Mouse (Mus musculus) heart, embryonic 14.5 days (tissue): ENCODE results near the gene Begain. TPM values are rescaled to one million over a fixed set of nuclear protein-coding genes. Genes with fewer than 3 reads are reported as not detected.
A peak's percentile ranks its signal among the peaks of the same experiment; 100 is the strongest.

Experiments
- ATAC-seq: fragments of 200-750 bp; cut with Nextera tagmentation; 2 replicates; pipeline ENCODE4 v1.8.0; 2017; ENCODE audit warnings: low read depth, moderate TSS enrichment; ENCODE audit not compliant: insufficient number of reproducible peaks, insufficient read depth, low FRiP score
- H3K27ac ChIP-seq, 2 experiments: fragments of 200-500 bp in 1 of 2; fragments of 300-500 bp in 1 of 2; sonication (generic) in 1 of 2; replicated peaks in 1 of 2; 2 replicates each; pipeline ENCODE4 v1.5.1; 2012 to 2014; ENCODE audit warnings: low read depth in 2 of 2, low read length in 2 of 2, control low read depth in 1 of 2, mild to moderate bottlenecking in 1 of 2, mixed read lengths in 1 of 2; ENCODE audit not compliant: control insufficient read depth in 1 of 2, insufficient read depth in 1 of 2
- H3K27me3 ChIP-seq: fragments of 300-500 bp; sonication (generic); 2 replicates; pipeline ENCODE4 v1.6.1; 2014; ENCODE audit warnings: mild to moderate bottlenecking, low read length, control low read depth; ENCODE audit not compliant: control insufficient read depth, insufficient read depth
- H3K36me3 ChIP-seq: fragments of 300-500 bp; sonication (generic); 2 replicates; pipeline ENCODE4 v1.6.1; 2014; ENCODE audit warnings: mild to moderate bottlenecking, control low read depth, low read length, mixed read lengths; ENCODE audit not compliant: control insufficient read depth, insufficient read depth
- H3K4me1 ChIP-seq, 2 experiments: fragments of 200-500 bp in 1 of 2; fragments of 300-500 bp in 1 of 2; sonication (generic) in 1 of 2; 2 replicates each; pipeline ENCODE4 v1.6.1; 2012 to 2014; ENCODE audit warnings: low read length in 2 of 2, control low read depth in 1 of 2, mixed read lengths in 1 of 2; ENCODE audit not compliant: control insufficient read depth in 2 of 2, insufficient read depth in 2 of 2
- H3K4me2 ChIP-seq: fragments of 300-500 bp; sonication (generic); 2 replicates; pipeline ENCODE4 v1.6.1; 2014; ENCODE audit warnings: mild to moderate bottlenecking, low read length
- H3K4me3 ChIP-seq, 2 experiments: fragments of 200-500 bp in 1 of 2; fragments of 300-500 bp in 1 of 2; sonication (generic) in 1 of 2; 2 replicates each; pipeline ENCODE4 v1.5.1; 2012 to 2014; ENCODE audit warnings: low read length in 2 of 2, mild to moderate bottlenecking in 2 of 2, control low read depth in 1 of 2, low read depth in 1 of 2, moderate library complexity in 1 of 2; ENCODE audit not compliant: control insufficient read depth in 1 of 2, insufficient read depth in 1 of 2
- H3K9ac ChIP-seq: fragments of 300-500 bp; sonication (generic); 2 replicates; pipeline ENCODE4 v1.6.1; 2014; ENCODE audit warnings: mild to moderate bottlenecking, low read length
- H3K9me3 ChIP-seq: fragments of 300-500 bp; sonication (generic); 2 replicates; pipeline ENCODE4 v1.6.1; 2016; ENCODE audit warnings: low read length, control low read depth; ENCODE audit not compliant: control insufficient read depth
- WGBS: fragments of 180-500 bp; shearing (Covaris S2); extraction: QIAGEN DNeasy Blood & Tissue Kit; methylation state at CpG from one replicate; pipeline ENCODE4 v1.1.7; 2014; 5-methylcytosine and 5-hydroxymethylcytosine counted together
- polyA plus RNA-seq: library from polyadenylated mRNA; unstranded; fragments of >200 nt; fragmentation: Nextera tagmentation; extraction: Ambion mirVana; gene quantifications from 2 replicates; pipeline ENCODE4 v1.2.1, GENCODE M21; 2014

Gene Begain
- polyA plus RNA-seq, 1 experiment from 2014 or later, result 2.6 TPM

GRCm38 (mm10) chr12:109074106-109074505 is 6.1 kb upstream of the Begain start:
- Histone ChIP-seq H3K4me3 (no peak overlapping the region), H3K27ac (no peak overlapping the region), H3K36me3 (no peaks in the 10 kb centered on the region), H3K4me2 (no peak overlapping the region), H3K9ac (no peak overlapping the region), H3K4me1 (no peaks in the 10 kb centered on the region; a peak in 1 of 4 replicates), H3K27me3 (peaks cover 6% of the 10 kb centered on the region), H3K9me3 (no peaks in the 10 kb centered on the region)
- no peak for ATAC-seq
- WGBS, result 83% methylated on average over 6 of the region's 6 CpGs

GRCm38 (mm10) chr12:109071248-109071647 is 3.2 kb upstream of the Begain start:
- Histone ChIP-seq H3K4me2 (no peak overlapping the region), H3K4me3 (no peak overlapping the region), H3K9me3 (no peaks in the 10 kb centered on the region), H3K4me1 (peaks cover 0 to 2% of the 10 kb centered on the region in 2 experiments; a peak in 2 of 4 replicates), H3K27me3 (peaks cover 26% of the 10 kb centered on the region), H3K36me3 (no peaks in the 10 kb centered on the region), H3K27ac (no peak overlapping the region), H3K9ac (no peak overlapping the region)
- WGBS, result 83% methylated on average over 13 of the region's 13 CpGs
- no peak for ATAC-seq

DNA sequence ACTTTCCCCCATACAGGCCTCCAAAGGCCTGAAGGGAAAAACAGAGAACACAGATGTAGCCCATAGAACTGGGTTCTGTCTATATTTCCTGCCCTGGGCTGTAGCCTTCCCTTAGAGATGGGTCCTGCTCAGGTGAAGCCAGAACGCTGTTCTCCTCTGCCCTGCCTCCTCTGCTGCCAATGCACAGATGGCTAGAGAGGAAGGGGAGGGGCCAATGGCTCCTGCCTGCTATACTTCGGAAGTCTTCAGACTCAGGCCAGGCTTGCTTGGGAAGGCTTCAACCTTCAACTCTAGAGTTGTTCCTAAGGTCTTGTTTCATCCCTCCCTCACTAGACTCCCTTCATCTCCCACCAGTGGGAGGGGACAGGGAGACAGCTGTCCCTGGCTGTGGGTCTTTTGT is 1.7 kb upstream of the Begain start:
- no peak overlapping the region for H3K4me2 ChIP-seq
- H3K36me3 ChIP-seq, result no peaks in the 10 kb centered on the region
- H3K9ac ChIP-seq, result no peak overlapping the region
- H3K9me3 ChIP-seq, result no peaks in the 10 kb centered on the region
- peaks cover 0 to 2% of the 10 kb centered on the region in 2 experiments; a peak in 2 of 4 replicates for H3K4me1 ChIP-seq
- no peak for ATAC-seq
- no peak overlapping the region for H3K27ac ChIP-seq
- WGBS, result 37% methylated on average over 2 of the region's 2 CpGs
- H3K27me3 ChIP-seq, result peaks cover 33% of the 10 kb centered on the region
- no peak overlapping the region for H3K4me3 ChIP-seq

DNA sequence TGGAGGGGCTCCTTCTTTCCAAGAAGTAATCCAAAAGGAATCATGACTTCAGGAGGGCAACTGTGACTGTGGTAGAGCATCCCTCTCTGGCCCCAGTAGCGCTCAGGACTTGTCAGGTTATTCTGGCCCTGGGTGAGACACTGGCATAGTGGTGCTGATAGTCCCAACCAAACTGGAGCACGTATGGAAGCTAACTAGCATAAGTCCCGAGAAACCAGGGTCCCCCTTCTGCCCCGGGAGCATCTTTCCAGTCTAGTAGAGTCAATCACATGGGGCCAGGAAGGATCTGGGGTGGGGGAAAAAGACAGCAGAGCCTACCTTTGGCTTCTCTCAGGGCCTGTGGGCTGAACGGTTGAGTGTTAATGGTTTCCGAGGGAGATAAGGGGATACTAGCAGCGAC is 721 bp upstream of the Begain start:
- Histone ChIP-seq H3K9me3 (no peaks in the 10 kb centered on the region), H3K36me3 (no peaks in the 10 kb centered on the region), H3K4me3 (peak overlapping the region in 1 of 2 experiments; percentile 55; a peak in 1 of 4 replicates), H3K27me3 (peaks cover 37% of the 10 kb centered on the region), H3K4me1 (peaks cover 0 to 2% of the 10 kb centered on the region in 2 experiments; a peak in 2 of 4 replicates), H3K27ac (no peak overlapping the region), H3K4me2 (peak overlapping the region; percentile 93), H3K9ac (no peak overlapping the region)
- WGBS, result 50% methylated on average over 7 of the region's 7 CpGs
- ATAC-seq, result no peak

GRCm38 (mm10) chr12:109067561-109068135 is 369 bp downstream of the Begain start:
- WGBS, result 3% methylated on average over 39 of the region's 59 CpGs
- peaks cover 37% of the 10 kb centered on the region for H3K27me3 ChIP-seq
- H3K4me2 ChIP-seq, result peak overlapping the region; percentile 93
- H3K4me1 ChIP-seq, result peaks cover 0 to 2% of the 10 kb centered on the region in 2 experiments; a peak in 2 of 4 replicates
- peak overlapping the region; percentile 46 to 55 for H3K4me3 ChIP-seq
- H3K9me3 ChIP-seq, result no peaks in the 10 kb centered on the region
- no peak overlapping the region for H3K27ac ChIP-seq
- peak; percentile 71 for ATAC-seq
- H3K36me3 ChIP-seq, result no peaks in the 10 kb centered on the region
- H3K9ac ChIP-seq, result peak overlapping the region; percentile 75

GRCm38 (mm10) chr12:109058660-109059059 is 9.4 kb downstream of the Begain start:
- Histone ChIP-seq H3K36me3 (no peaks in the 10 kb centered on the region), H3K27me3 (peaks cover 49% of the 10 kb centered on the region), H3K9ac (no peak overlapping the region), H3K4me3 (no peak overlapping the region), H3K4me1 (peaks cover 0 to 2% of the 10 kb centered on the region in 2 experiments; a peak in 1 of 4 replicates), H3K4me2 (no peak overlapping the region), H3K27ac (no peak overlapping the region), H3K9me3 (no peaks in the 10 kb centered on the region)
- no peak for ATAC-seq
- WGBS, result 74% methylated on average over 8 of the region's 8 CpGs

- H3K4me2 ChIP-seq, result no peak overlapping the region
- peaks cover 59% of the 10 kb centered on the region for H3K27me3 ChIP-seq
- peaks cover 0 to 9% of the 10 kb centered on the region in 2 experiments; a peak in 2 of 4 replicates for H3K4me1 ChIP-seq
- H3K27ac ChIP-seq, result no peak overlapping the region
- ATAC-seq, result no peak
- H3K9me3 ChIP-seq, result no peaks in the 10 kb centered on the region
- H3K9ac ChIP-seq, result no peak overlapping the region
- no peaks in the 10 kb centered on the region for H3K36me3 ChIP-seq
- WGBS, result 66% methylated on average over 4 of the region's 4 CpGs
- H3K4me3 ChIP-seq, result no peak overlapping the region
Measured at GRCm38 (mm10) chr12:109057736-109058135, 10.3 kb downstream of the Begain start.
